Comparison of ENCODE assay signal across 33 mouse cellular contexts in genomic region chr15:6438685-6439084, GRCm38 (mm10). TPM values are rescaled to one million over a fixed set of nuclear protein-coding genes. Genes with fewer than 3 reads are reported as not detected.
DNase-seq lines count a peak whose midpoint lies in the region; ATAC-seq and TF ChIP-seq lines count a peak whose summit lies in the region.
"Had no signal": no experiment of that assay in that cellular context is flagged by ENCODE, and none has a peak within 500 bp of the region (broad histone marks: within the 10 kb centered on the region; RNA-seq: fewer than 3 reads in every experiment).

No protein-coding gene starts in this region.

- no peak for ATAC-seq in kidney, postnatal 0 days (replicated peaks; ENCODE audit: low FRiP score, low read depth)
- ATAC-seq in lung, embryonic 16.5 days (ENCODE audit: low read depth) = peak; percentile 59; the same call in 1 of the 2 replicates
- ATAC-seq: forebrain, embryonic 13.5 days; forebrain, embryonic 16.5 days; Patski had no signal

- H3K9ac ChIP-seq in kidney, postnatal 0 days (ENCODE audit: low read depth, low read length) = no peak overlapping the region
- H3K9ac ChIP-seq in liver, adult 2 months (ENCODE audit: low read depth, low read length) = no peak overlapping the region
- no peak overlapping the region for H3K9ac ChIP-seq in lung, embryonic 16.5 days (ENCODE audit: low read length)
- H3K9ac ChIP-seq: forebrain, embryonic 13.5 days; heart, embryonic 13.5 days had no signal

- DNase-seq in kidney, postnatal 0 days (ENCODE audit: low spot score) = peak; percentile 26
- DNase-seq in kidney, adult 18-20 months = no peak
- peak; percentile 95 for DNase-seq in liver, adult 2 months (ENCODE audit: extremely low read depth, low read depth, low spot score)
- DNase-seq in liver = no peak
- no peak for DNase-seq in lung, adult 18-20 months
- DNase-seq in lung, postnatal 36 days = peak; percentile 35
- DNase-seq: adrenal gland, postnatal 10 days; adrenal gland, postnatal 36 days; B cell, adult 2 months; cerebellum, adult 18-20 months; cerebellum, adult 9-10 months; cerebellum, postnatal 14 days; gastrocnemius, postnatal 10 days; gastrocnemius, postnatal 36 days; heart, adult 2 months; heart, postnatal 14 days; heart, postnatal 4 days had no signal

- TF ChIP-seq POLR2A in liver, adult 2 months (IDR thresholded peaks at IDR 0.05; ENCODE audit: extremely low read depth, insufficient read depth, low read length) = no peak

- no peaks in the 10 kb centered on the region for H3K4me1 ChIP-seq in kidney, postnatal 0 days (replicated peaks; ENCODE audit: insufficient read depth, low read length)
- H3K4me1 ChIP-seq in liver, adult 2 months (ENCODE audit: control insufficient read depth, insufficient read depth, low read length) = peaks cover 29% of the 10 kb centered on the region
- H3K4me1 ChIP-seq in lung, embryonic 16.5 days (replicated peaks; ENCODE audit: control insufficient read depth, insufficient read depth, low read length) = peaks cover 5% of the 10 kb centered on the region
- H3K4me1 ChIP-seq: heart, embryonic 10.5 days; heart, embryonic 13.5 days had no signal

- H3K79me2 ChIP-seq in liver, adult 2 months (ENCODE audit: control insufficient read depth, insufficient read depth, low read length) = no peaks in the 10 kb centered on the region

- no peak overlapping the region for H3K4me3 ChIP-seq in kidney, postnatal 0 days (replicated peaks; ENCODE audit: low read depth, low read length)
- no peak overlapping the region for H3K4me3 ChIP-seq in liver, adult 2 months (ENCODE audit: insufficient read depth, low read depth, low read length)
- no peak overlapping the region for H3K4me3 ChIP-seq in lung, embryonic 16.5 days (ENCODE audit: low read length)
- H3K4me3 ChIP-seq: forebrain, embryonic 10.5 days; forebrain, embryonic 13.5 days; heart, adult 2 months; heart, embryonic 10.5 days; heart, embryonic 13.5 days had no signal

- H3K36me3 ChIP-seq in kidney, postnatal 0 days (ENCODE audit: insufficient read depth, low read length) = peaks cover 17% of the 10 kb centered on the region
- H3K36me3 ChIP-seq in liver, adult 2 months (ENCODE audit: control insufficient read depth, insufficient read depth, low read length) = peaks cover 2% of the 10 kb centered on the region
- H3K36me3 ChIP-seq in lung, embryonic 16.5 days (ENCODE audit: control insufficient read depth, insufficient read depth, low read length) = peaks cover 8% of the 10 kb centered on the region
- H3K36me3 ChIP-seq: G1E had no signal

- WGBS in kidney, postnatal 0 days = 71% methylated on average over 3 of the region's 3 CpGs
- WGBS in liver, adult 2 months = 20% methylated on average over 3 of the region's 3 CpGs
- 43% methylated on average over 3 of the region's 3 CpGs for WGBS in lung, embryonic 16.5 days

- H3K27me3 ChIP-seq in kidney, postnatal 0 days (ENCODE audit: insufficient read depth, low read length) = no peaks in the 10 kb centered on the region
- no peaks in the 10 kb centered on the region for H3K27me3 ChIP-seq in liver, adult 2 months (ENCODE audit: control insufficient read depth, insufficient read depth, low read length)
- no peaks in the 10 kb centered on the region for H3K27me3 ChIP-seq in lung, embryonic 16.5 days (ENCODE audit: control insufficient read depth, insufficient read depth, low read depth, low read length)
- H3K27me3 ChIP-seq: CH12.LX; forebrain, embryonic 13.5 days; heart, embryonic 13.5 days; Patski had no signal

- no peak overlapping the region for H3K4me2 ChIP-seq in kidney, postnatal 0 days (ENCODE audit: low read length)
- H3K4me2 ChIP-seq in lung, embryonic 16.5 days (ENCODE audit: low read depth, low read length) = no peak overlapping the region
- H3K4me2 ChIP-seq: forebrain, embryonic 13.5 days; heart, embryonic 13.5 days had no signal

- no peak for TF ChIP-seq CTCF in kidney, postnatal 0 days (IDR thresholded peaks at IDR 0.05; ENCODE audit: low read depth)
- no peak for TF ChIP-seq CTCF in liver, adult 2 months (IDR thresholded peaks at IDR 0.05; ENCODE audit: low read depth, low read length)

- no peaks in the 10 kb centered on the region for H3K9me3 ChIP-seq in kidney, postnatal 0 days (replicated peaks; ENCODE audit: low read length)
- no peaks in the 10 kb centered on the region for H3K9me3 ChIP-seq in lung, embryonic 16.5 days (ENCODE audit: control insufficient read depth, low read length)
- H3K9me3 ChIP-seq: forebrain, embryonic 13.5 days; G1E; heart, embryonic 13.5 days had no signal

- H3K27ac ChIP-seq in kidney, postnatal 0 days = no peak overlapping the region
- peak overlapping the region; percentile 44 for H3K27ac ChIP-seq in liver, adult 2 months (replicated peaks; ENCODE audit: insufficient read depth, low read depth, low read length)
- H3K27ac ChIP-seq in lung, embryonic 16.5 days (ENCODE audit: low read length) = no peak overlapping the region; the same call in 1 of the 2 replicates
- H3K27ac ChIP-seq: forebrain, embryonic 10.5 days; forebrain, embryonic 13.5 days; heart, adult 2 months; heart, embryonic 10.5 days; heart, embryonic 13.5 days had no signal

RNA-seq across cellular contexts. Expression of gene C9, which starts 6.4 kb away (rescaled TPM):
- 0.08 TPM in 1 of 2 replicates, not detected in the other for polyA plus RNA-seq in kidney, postnatal 0 days (2015; fragmentation: Nextera tagmentation; extraction: Ambion mirVana)
- 259 and 275 TPM in 2 replicates for total RNA-seq in liver, adult 2 months (2014; rRNA removed)
- polyA plus RNA-seq in liver, adult 2 months (2012; rRNA removed) = 60.7 and 78.4 TPM in 2 replicates
- 0.20 TPM in 1 of 2 replicates, not detected in the other for polyA plus RNA-seq in lung, embryonic 16.5 days (2015; fragmentation: Nextera tagmentation; extraction: Ambion mirVana)
- total RNA-seq: adrenal gland, adult 18-20 months; CH12.LX; G1E; gastrocnemius, adult 18-20 months; gastrocnemius, postnatal 10 days; gastrocnemius, postnatal 36 days; granulocyte monocyte progenitor cell, adult 5-6 weeks; heart, adult 2 months; heart, postnatal 14 days; heart, postnatal 4 days had no signal
- polyA plus RNA-seq: embryonic facial prominence, embryonic 11.5 days; embryonic facial prominence, embryonic 14.5 days; forebrain, embryonic 10.5 days; forebrain, embryonic 13.5 days; forebrain, embryonic 16.5 days; G1E; heart, adult 2 months; heart, embryonic 10.5 days; heart, embryonic 13.5 days; heart, embryonic 16.5 days; hindbrain, embryonic 11.5 days; Patski had no signal

Comparison
In these comparisons a context has a peak if more than half of its experiments do, and no peak if none do; other contexts are left out.
1. DNase-seq: peak in kidney, postnatal 0 days (single experiment), liver, adult 2 months (single experiment) and lung, postnatal 36 days (single experiment); none in kidney, adult 18-20 months (single experiment), liver (single experiment) and lung, adult 18-20 months (0 of 2).
2. RNA of gene C9, which starts 6.4 kb away (polyA plus RNA-seq): 60.7 to 78.4 TPM in liver, adult 2 months; 0.20 TPM in lung, embryonic 16.5 days and 0.08 TPM in kidney, postnatal 0 days; every median in the first group is over 10 times any median in the second.